Mouse (Mus musculus): ENCODE data around the gene Cntfr. TPM values are rescaled to one million over a fixed set of nuclear protein-coding genes. Genes with fewer than 3 reads are reported as not detected.

Gene Cntfr
- polyA plus RNA-seq, 1 experiment: 3.7 TPM

DNA sequence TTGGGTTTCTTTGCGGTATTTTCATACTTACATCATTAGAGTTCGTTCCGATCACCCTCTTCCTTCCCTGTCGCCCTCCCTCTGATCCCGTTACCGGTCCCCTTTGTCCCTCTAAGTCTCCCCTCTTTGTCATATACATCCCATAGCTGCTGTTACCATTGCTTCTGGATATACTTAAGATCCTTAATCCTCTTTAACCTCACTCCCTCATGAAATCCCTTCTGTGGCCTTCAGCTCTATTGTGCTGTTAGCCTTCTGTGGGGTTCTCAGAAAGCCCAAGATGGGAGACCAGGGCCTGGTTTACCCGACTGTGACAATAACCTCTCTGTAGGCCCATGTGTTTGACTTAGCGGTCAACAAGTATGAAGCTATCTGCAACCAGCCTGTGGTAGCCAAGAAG lies 62.3 kb downstream of the Cntfr start:
- peaks cover 2% of the 10 kb centered on the region for H3K4me1 ChIP-seq (ENCODE audit: control insufficient read depth, insufficient read depth, low read length)
- H3K4me3 ChIP-seq (ENCODE audit: control insufficient read depth, low read depth, low read length): no peak overlapping the region
- H3K27me3 ChIP-seq (ENCODE audit: control insufficient read depth, insufficient read depth, low read length): no peaks in the 10 kb centered on the region
- TF ChIP-seq CTCF (IDR thresholded peaks at IDR 0.05; ENCODE audit: control insufficient read depth, insufficient read depth, insufficient replicate concordance, low read depth, low read length): no peak
- no peak for TF ChIP-seq POLR2A (IDR thresholded peaks at IDR 0.05; ENCODE audit: control insufficient read depth, low read depth, low read length)
- H3K36me3 ChIP-seq (ENCODE audit: control insufficient read depth, insufficient read depth, low read length): no peaks in the 10 kb centered on the region
- H3K27ac ChIP-seq (ENCODE audit: control insufficient read depth, insufficient read depth, low read depth, low read length): no peak overlapping the region

DNA sequence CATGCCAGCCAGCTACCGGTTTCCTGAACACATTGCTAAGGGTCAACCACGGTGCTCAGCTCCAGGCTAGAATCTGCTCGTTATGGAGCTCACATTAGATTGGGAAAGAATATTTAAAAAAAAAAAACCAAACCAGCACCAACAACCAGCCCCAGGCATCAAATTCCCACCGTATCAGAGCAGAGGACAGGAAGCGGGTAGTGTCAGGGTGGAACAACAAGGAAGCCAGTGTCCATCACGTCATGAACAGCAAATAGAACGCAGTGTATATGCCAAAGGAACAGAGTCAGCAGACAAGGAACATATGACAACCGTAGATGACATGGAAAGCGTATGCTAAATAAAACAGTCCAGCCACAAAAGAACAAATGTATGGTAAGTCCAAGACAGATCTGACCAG lies 63.9 kb downstream of the Cntfr start:
- H3K36me3 ChIP-seq (ENCODE audit: control insufficient read depth, insufficient read depth, low read length): no peaks in the 10 kb centered on the region
- H3K4me1 ChIP-seq (ENCODE audit: control insufficient read depth, insufficient read depth, low read length): no peaks in the 10 kb centered on the region
- H3K27me3 ChIP-seq (ENCODE audit: control insufficient read depth, insufficient read depth, low read length): no peaks in the 10 kb centered on the region
- TF ChIP-seq CTCF (IDR thresholded peaks at IDR 0.05; ENCODE audit: control insufficient read depth, insufficient read depth, insufficient replicate concordance, low read depth, low read length): no peak
- no peak for TF ChIP-seq POLR2A (IDR thresholded peaks at IDR 0.05; ENCODE audit: control insufficient read depth, low read depth, low read length)
- no peak overlapping the region for H3K4me3 ChIP-seq (ENCODE audit: control insufficient read depth, low read depth, low read length)
- no peak overlapping the region for H3K27ac ChIP-seq (ENCODE audit: control insufficient read depth, insufficient read depth, low read depth, low read length)

DNA sequence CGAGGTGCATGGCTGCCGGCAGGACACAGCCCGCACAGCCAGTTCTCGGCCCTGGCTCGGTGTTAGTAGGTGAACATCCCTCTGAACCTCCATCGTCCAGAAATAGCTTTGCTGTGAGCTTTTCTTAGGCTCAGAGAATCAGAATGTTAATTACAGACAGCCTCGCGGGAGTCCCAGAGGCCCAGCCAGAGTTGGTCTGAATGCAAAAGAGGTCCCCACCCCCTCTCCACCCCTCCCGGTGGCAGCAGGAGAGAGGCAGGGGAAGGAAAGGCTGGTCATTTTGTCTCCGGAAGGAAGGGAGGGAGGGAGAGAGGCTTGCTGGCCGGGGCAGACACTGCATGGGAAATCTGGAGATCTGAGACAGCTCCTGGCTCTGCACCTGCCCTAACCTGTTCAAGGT lies 65.5 kb downstream of the Cntfr start:
- H3K4me3 ChIP-seq (ENCODE audit: control insufficient read depth, low read depth, low read length): no peak overlapping the region
- H3K4me1 ChIP-seq (ENCODE audit: control insufficient read depth, insufficient read depth, low read length): no peaks in the 10 kb centered on the region
- no peak overlapping the region for H3K27ac ChIP-seq (ENCODE audit: control insufficient read depth, insufficient read depth, low read depth, low read length)
- TF ChIP-seq POLR2A (IDR thresholded peaks at IDR 0.05; ENCODE audit: control insufficient read depth, low read depth, low read length): no peak
- TF ChIP-seq CTCF (IDR thresholded peaks at IDR 0.05; ENCODE audit: control insufficient read depth, insufficient read depth, insufficient replicate concordance, low read depth, low read length): no peak
- no peaks in the 10 kb centered on the region for H3K36me3 ChIP-seq (ENCODE audit: control insufficient read depth, insufficient read depth, low read length)
- no peaks in the 10 kb centered on the region for H3K27me3 ChIP-seq (ENCODE audit: control insufficient read depth, insufficient read depth, low read length)

DNA sequence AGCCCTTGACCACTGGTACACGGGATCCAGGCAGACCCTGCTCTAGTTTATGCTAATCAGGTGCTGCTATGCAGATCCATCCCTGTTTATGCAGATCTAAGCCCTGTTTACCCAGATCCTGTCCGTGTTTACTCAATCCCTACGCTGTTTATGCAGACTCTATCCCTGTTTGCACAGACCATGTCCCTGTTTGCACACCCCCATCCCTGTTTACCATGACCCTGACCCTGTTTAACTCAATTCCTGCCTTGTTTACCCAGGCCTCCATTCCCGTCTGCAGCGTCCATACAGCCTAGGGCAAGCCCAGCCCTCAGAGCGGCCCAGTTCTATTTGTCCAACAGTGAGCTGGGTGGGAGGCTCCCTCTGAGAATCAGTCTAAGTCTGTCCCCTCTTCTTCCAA lies 66.7 kb downstream of the Cntfr start:
- Histone ChIP-seq H3K27me3 (ENCODE audit: control insufficient read depth, insufficient read depth, low read length) (no peaks in the 10 kb centered on the region), H3K4me3 (ENCODE audit: control insufficient read depth, low read depth, low read length) (no peak overlapping the region), H3K4me1 (ENCODE audit: control insufficient read depth, insufficient read depth, low read length) (no peaks in the 10 kb centered on the region)

DNA sequence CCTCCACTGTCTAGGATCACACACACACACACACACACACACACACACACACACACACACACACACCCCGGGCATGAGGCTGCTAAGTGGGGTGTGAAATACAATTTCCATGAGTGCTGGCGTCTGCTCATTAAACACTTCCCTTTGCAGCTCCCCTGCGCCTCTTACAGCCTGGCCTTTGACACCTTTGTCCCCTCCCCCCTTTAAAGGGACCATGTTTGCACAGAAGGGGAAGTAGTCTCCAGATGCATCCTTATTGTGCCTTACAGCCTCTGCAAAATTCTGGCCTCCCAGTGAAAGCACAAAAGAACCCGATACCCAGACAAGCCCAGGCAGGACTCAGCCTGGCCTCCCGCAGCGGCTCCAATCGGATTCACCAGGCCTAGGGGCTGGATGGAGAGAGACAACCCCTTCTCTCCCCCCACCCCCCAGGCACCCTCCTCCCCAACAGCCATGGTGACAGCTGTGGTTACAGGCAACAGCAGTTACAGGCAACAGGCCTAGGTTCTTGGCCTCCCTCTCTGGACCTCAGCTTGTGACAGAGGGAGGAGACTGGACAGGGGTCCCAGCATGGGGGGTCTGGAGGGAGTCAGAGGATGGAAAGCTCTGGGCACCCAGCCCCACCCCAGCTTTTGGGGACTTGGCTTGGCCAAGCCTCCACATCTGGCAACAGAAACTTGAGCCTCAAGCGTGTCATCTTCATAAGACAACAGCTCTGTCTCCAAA lies 68.5 kb downstream of the Cntfr start:
- TF ChIP-seq POLR2A (IDR thresholded peaks at IDR 0.05; ENCODE audit: control insufficient read depth, low read depth, low read length): no peak
- TF ChIP-seq CTCF (IDR thresholded peaks at IDR 0.05; ENCODE audit: control insufficient read depth, insufficient read depth, insufficient replicate concordance, low read depth, low read length): no peak
- H3K27ac ChIP-seq (ENCODE audit: control insufficient read depth, insufficient read depth, low read depth, low read length): no peak overlapping the region
- no peaks in the 10 kb centered on the region for H3K4me1 ChIP-seq (ENCODE audit: control insufficient read depth, insufficient read depth, low read length)
- no peak overlapping the region for H3K4me3 ChIP-seq (ENCODE audit: control insufficient read depth, low read depth, low read length)
- no peaks in the 10 kb centered on the region for H3K27me3 ChIP-seq (ENCODE audit: control insufficient read depth, insufficient read depth, low read length)
- no peaks in the 10 kb centered on the region; the same call in 1 of the 2 replicates for H3K36me3 ChIP-seq (ENCODE audit: control insufficient read depth, insufficient read depth, low read length)

More for the DNA sequence above, 66.7 kb downstream of the Cntfr start:
- H3K36me3 ChIP-seq (ENCODE audit: control insufficient read depth, insufficient read depth, low read length): no peaks in the 10 kb centered on the region; the same call in 1 of the 2 replicates
- no peak for TF ChIP-seq POLR2A (IDR thresholded peaks at IDR 0.05; ENCODE audit: control insufficient read depth, low read depth, low read length)
- no peak for TF ChIP-seq CTCF (IDR thresholded peaks at IDR 0.05; ENCODE audit: control insufficient read depth, insufficient read depth, insufficient replicate concordance, low read depth, low read length)
- H3K27ac ChIP-seq (ENCODE audit: control insufficient read depth, insufficient read depth, low read depth, low read length): no peak overlapping the region

DNA sequence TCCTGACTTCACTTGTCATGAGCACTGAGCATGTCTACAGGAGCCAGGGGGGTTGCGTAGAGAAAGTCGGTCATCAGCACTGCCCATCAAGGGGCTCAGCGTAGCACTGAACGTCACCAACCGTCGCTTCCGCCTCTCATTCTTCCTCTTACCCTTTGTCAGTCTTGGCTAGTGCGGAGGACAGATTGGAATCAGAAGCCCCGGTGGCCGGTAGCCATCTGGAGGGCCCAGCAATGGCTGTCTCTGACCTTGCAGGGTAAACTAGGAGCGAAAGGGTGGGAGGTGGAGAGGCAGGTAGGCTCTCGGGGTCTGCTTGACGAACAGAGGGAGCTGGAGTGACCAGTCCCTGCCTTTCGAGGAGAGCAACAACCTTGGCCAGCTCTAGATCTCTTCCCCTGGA lies 74.8 kb downstream of the Cntfr start:
- Histone ChIP-seq H3K4me1 (ENCODE audit: control insufficient read depth, insufficient read depth, low read length) (no peaks in the 10 kb centered on the region), H3K27me3 (ENCODE audit: control insufficient read depth, insufficient read depth, low read length) (no peaks in the 10 kb centered on the region), H3K36me3 (ENCODE audit: control insufficient read depth, insufficient read depth, low read length) (no peaks in the 10 kb centered on the region; the same call in 1 of the 2 replicates), H3K4me3 (ENCODE audit: control insufficient read depth, low read depth, low read length) (no peak overlapping the region), H3K27ac (ENCODE audit: control insufficient read depth, insufficient read depth, low read depth, low read length) (no peak overlapping the region)
- TF ChIP-seq POLR2A (IDR thresholded peaks at IDR 0.05; ENCODE audit: control insufficient read depth, low read depth, low read length) (no peak), CTCF (IDR thresholded peaks at IDR 0.05; ENCODE audit: control insufficient read depth, insufficient read depth, insufficient replicate concordance, low read depth, low read length) (no peak)

DNA sequence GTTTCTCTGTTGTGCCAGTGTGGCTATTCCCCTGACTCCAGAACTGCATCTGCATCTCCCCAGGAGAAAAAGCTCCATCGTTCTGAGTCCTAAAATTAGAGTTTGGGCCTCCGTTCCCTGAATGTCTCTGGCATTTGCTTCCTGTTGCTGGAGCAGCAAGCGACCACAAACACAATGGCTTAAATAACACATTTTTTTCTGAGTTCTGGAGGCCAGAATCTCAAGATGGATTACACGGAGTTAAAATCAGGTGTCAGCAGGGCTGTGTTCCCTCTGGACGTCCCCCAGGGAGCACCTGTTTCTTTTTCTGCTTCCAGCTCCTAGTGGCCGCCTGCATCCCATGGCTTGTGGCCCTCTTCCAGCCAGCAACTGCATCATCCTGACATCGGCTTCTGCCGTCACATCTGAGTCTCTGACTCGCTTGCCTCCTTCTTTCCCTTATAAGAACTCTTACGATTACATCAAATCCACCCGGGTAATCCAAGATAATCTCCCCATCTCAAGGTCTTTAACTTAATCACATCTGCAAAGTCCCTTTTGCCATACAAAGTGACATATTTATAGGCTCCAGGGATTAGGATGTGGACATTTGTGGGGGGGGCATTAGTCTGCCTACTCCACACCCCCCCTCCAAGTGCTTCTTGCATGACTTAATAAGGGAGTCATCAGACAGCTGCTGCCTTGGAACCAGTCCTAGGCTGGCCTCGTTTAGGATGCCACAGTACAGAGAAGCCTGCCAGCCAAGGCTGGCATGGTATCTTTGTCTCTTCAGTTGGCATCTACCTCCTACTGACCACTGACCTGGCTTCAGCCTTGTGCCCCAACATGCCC lies 77.8 kb downstream of the Cntfr start:
- no peak for TF ChIP-seq POLR2A (IDR thresholded peaks at IDR 0.05; ENCODE audit: control insufficient read depth, low read depth, low read length)
- TF ChIP-seq CTCF (IDR thresholded peaks at IDR 0.05; ENCODE audit: control insufficient read depth, insufficient read depth, insufficient replicate concordance, low read depth, low read length): no peak
- no peak overlapping the region for H3K4me3 ChIP-seq (ENCODE audit: control insufficient read depth, low read depth, low read length)
- H3K27ac ChIP-seq (ENCODE audit: control insufficient read depth, insufficient read depth, low read depth, low read length): no peak overlapping the region
- H3K27me3 ChIP-seq (ENCODE audit: control insufficient read depth, insufficient read depth, low read length): no peaks in the 10 kb centered on the region
- H3K4me1 ChIP-seq (ENCODE audit: control insufficient read depth, insufficient read depth, low read length): no peaks in the 10 kb centered on the region
- no peaks in the 10 kb centered on the region; the same call in 1 of the 2 replicates for H3K36me3 ChIP-seq (ENCODE audit: control insufficient read depth, insufficient read depth, low read length)
